Mouse (Mus musculus) heart, adult 2 months (tissue): ENCODE measurements around the gene Mpzl2.

Experiments
- CTCF ChIP-seq: fragments of 200-600 bp; IDR thresholded peaks from 2 replicates; pipeline ENCODE4 v1.8.1; 2022; ENCODE audit warnings: antibody characterized with exemption, mild to moderate bottlenecking, moderate library complexity
- EP300 ChIP-seq: fragments of 200-500 bp; IDR thresholded peaks from 2 replicates; pipeline ENCODE4 v1.6.1; 2011; ENCODE audit warnings: low read depth, low read length, control low read depth; ENCODE audit not compliant: insufficient read depth

DNA sequence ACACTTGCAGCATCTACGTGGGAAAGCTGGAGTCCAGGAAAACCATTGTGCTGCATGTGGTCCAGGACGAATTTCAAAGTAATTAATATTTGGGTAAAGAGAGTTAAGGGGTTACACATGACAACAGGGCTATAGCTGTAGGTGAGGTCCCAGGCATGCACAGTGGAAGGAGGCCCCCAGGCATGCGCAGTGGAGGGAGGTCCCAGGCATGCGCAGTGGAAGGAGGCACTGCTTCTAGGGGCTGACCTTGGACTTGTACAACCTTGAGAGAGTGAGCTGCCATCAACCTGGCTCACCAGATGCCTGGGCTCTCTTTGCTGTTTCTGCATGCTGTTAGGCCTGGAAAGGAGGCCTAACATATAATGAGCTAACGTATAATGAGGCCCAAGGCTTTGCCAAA lies 58.3 kb downstream of the Mpzl2 start:
- no peak for TF ChIP-seq CTCF
- TF ChIP-seq EP300: no peak
